Mouse (Mus musculus) lung, postnatal 25 days (tissue): Measurements from ENCODE around the gene Col19a1.

Experiments
- DNase-seq: peaks from one replicate; pipeline ENCODE4 v3.0.0; 2022; ENCODE audit warnings: low spot score

Gene Col19a1

DNA sequence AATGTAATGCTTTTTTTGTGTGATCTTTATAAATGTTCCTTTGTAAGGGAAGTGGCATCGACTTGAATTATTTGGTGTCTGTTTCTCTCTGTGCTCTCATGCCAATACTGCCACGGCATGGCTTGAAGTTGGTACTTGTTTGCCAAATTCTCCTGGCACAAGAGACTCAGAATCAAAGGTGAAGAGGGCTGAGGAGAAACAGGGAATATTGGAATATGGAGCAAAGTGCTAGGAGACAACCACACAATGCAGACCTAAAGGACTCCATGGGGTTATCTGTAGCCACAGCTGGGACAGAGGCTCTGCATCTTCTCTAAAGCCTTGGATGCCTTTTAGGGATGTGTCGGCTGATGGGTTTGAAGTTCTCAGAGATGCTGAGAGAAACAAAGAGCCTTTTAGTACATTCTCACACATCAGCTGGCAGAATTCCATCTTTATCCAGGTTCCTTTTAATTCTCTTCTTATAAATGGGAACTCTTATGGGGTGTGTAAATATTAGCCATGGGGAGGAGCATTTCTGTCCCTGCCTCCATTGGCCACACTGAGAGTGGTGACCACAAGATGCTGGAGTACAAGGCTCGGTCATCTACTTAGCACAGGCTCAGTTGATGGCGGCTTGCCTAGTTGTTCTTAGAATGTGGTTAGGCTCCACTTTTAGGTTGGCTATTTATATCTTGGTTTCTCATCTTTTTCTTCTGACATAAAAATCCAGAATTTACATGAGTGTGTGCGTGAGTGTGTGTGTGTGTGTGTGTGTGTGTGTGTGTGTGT lies 360.1 kb downstream of the Col19a1 start:
- no peak for DNase-seq

DNA sequence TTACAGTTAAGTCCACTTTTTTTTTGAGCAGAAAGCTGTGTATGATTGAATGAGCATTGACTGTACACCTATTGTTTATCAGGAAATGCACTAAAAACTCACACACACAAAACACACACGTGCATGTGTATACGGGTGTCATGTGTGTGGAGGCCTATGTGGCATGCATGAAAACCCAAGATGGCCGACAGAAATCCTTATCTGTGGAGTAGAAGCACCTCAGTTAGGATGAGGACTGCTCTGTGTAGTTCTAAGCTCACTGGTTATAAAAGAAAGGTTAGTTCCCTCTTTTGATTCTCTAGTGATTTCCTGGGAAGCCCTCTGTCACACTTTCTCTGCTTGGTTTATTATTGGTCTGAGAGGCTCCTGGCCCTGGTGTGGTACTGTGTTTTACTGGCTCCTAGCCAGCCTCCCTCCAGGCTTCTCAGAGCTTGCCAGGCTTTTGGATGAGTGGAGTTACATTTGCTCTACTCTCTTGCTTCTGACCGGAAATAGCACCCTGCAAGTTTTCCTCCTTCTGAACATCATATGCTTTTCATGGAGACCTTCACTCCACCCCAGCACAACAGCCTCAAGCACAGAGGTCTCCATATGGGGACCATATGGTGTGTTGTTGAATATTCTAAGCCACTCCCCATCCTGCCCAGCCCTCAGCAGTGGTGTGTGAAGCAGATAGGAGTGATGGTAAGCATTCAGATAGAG lies 361.3 kb downstream of the Col19a1 start:
- no peak for DNase-seq

DNA sequence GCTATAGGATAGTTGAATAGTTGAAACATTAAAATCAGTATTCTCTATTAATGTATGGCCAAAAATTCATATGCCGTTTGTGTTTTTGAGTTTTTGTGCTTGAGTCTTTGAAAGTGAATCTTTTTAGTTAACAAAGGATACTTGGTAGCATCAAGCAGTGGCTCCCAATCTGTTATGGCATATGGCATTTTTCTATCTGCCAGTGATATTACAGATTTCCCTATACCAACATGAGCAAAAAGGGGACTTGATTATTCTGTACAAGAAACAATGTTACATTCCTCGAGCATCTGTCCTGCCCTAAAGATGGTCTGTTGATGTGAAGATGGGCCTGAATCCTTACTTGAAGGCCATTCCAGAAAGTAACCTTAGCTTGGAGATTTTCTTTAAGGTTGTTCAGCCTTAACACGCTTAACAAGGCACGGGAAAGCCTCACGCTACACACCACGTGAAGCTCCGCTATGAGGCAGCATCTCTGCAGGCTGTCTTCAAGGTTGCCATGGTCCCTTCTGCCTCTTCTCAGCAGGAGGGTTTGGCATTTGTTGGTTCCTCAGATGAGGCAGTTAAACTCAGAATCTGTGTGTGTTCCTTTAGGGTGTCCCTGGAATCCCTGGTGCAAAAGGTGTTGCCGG lies 364.2 kb downstream of the Col19a1 start:
- DNase-seq = no peak

DNA sequence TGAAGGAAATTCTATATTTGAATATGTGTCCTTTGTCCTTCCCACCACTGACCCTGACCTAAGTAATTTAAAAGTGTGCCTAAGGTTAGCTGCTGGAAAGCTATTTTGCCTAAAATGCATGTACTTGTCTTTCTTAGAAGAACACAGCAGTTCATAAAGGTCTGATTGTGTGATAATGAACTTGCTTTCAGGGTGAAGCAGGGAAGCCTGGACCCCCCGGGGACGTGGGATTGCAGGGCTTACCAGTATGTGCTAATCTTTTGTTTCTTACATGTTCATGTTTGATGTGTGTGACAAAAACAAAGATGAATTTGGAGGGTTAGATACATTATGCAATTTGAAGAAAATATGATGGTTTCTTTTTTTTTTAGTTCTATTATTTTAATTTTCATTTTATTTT lies 365.0 kb downstream of the Col19a1 start:
- no peak for DNase-seq

DNA sequence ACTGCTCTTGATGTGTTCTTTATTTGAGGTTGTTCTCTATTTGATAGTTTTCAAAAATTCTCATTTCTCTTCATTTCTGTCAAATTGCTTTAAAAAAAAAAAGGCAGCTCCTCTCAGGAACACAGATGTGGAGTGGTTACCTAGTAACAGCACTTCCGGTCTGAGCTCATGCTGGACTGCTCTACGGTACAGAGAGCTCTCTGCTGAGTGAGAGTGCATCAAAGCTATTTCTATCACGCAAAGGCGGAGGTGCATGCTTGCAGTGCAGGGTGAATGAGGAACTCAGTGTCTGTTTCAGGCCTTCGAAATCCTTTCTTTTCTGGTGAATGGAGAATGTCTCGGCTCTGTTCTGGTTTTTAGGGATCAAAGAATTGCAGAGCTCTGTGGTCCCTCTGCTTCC lies 368.2 kb downstream of the Col19a1 start:
- no peak for DNase-seq
